ENCODE assay signal across 8 mouse cellular contexts in genomic region chr6:4746696-4747439, GRCm38 (mm10). TPM values are rescaled to one million over a fixed set of nuclear protein-coding genes. Genes with fewer than 3 reads are reported as not detected.
DNase-seq lines count a peak whose midpoint lies in the region; ATAC-seq lines count a peak whose summit lies in the region.

TSS of gene Sgce (minus strand) at chr6:4747207.
TSS of gene Peg10 (plus strand) at chr6:4747306.

- WGBS in forebrain, embryonic 12.5 days = 61% methylated on average over 35 of the region's 38 CpGs
- 46% methylated on average over 38 of the region's 38 CpGs for WGBS in heart, embryonic 15.5 days
- 56% methylated on average over 37 of the region's 38 CpGs for WGBS in liver, embryonic 13.5 days (ENCODE audit: insufficient replicate concordance)
- WGBS in stomach, embryonic 16.5 days = 47% methylated on average over 38 of the region's 38 CpGs

- peak; percentile 32 for DNase-seq in CD4-positive, CD25-positive, alpha-beta regulatory T cell, adult 2 months (ENCODE audit: low read depth, low spot score)
- DNase-seq in kidney, postnatal 14 days = peak; percentile 76
- peak; percentile 23 for DNase-seq in liver, embryonic 13.5 days
- peak; percentile 30 to 34 for DNase-seq in natural killer cell, adult 2 months (ENCODE audit: low spot score in 2 of 2)

- H3K27ac ChIP-seq in forebrain, embryonic 12.5 days = peak within 1 kb of the TSS; percentile 83
- H3K27ac ChIP-seq in heart, embryonic 15.5 days = peak within 1 kb of the TSS; percentile 78
- H3K27ac ChIP-seq in liver, embryonic 13.5 days = peak within 1 kb of the TSS; percentile 39; the same call in 1 of the 2 replicates
- peak within 1 kb of the TSS; percentile 62 for H3K27ac ChIP-seq in stomach, embryonic 16.5 days (ENCODE audit: low read length)

- peaks cover 10% of the 10 kb centered on the region for H3K4me1 ChIP-seq in forebrain, embryonic 12.5 days
- no peaks in the 10 kb centered on the region for H3K4me1 ChIP-seq in heart, embryonic 15.5 days (replicated peaks)
- peaks cover 8% of the 10 kb centered on the region for H3K4me1 ChIP-seq in liver, embryonic 13.5 days (replicated peaks)
- no peaks in the 10 kb centered on the region for H3K4me1 ChIP-seq in stomach, embryonic 16.5 days (ENCODE audit: control insufficient read depth, insufficient read depth, low read length)

- peaks cover 20% of the 10 kb centered on the region for H3K9me3 ChIP-seq in forebrain, embryonic 12.5 days
- peaks cover 4% of the 10 kb centered on the region; the same call in 1 of the 2 replicates for H3K9me3 ChIP-seq in heart, embryonic 15.5 days (replicated peaks)
- no peaks in the 10 kb centered on the region; the same call in 1 of the 2 replicates for H3K9me3 ChIP-seq in liver, embryonic 13.5 days (replicated peaks)
- H3K9me3 ChIP-seq in stomach, embryonic 16.5 days (replicated peaks; ENCODE audit: control insufficient read depth, low read length) = peaks cover 17% of the 10 kb centered on the region

- H3K4me2 ChIP-seq in forebrain, embryonic 12.5 days = peak within 1 kb of the TSS; percentile 59
- H3K4me2 ChIP-seq in heart, embryonic 15.5 days = peak within 1 kb of the TSS; percentile 84
- peak within 1 kb of the TSS; percentile 60 for H3K4me2 ChIP-seq in liver, embryonic 13.5 days
- peak within 1 kb of the TSS; percentile 69 for H3K4me2 ChIP-seq in stomach, embryonic 16.5 days (ENCODE audit: low read depth, low read length)

- H3K4me3 ChIP-seq in forebrain, embryonic 12.5 days (replicated peaks) = peak within 1 kb of the TSS; percentile 50
- H3K4me3 ChIP-seq in heart, embryonic 15.5 days = peak within 1 kb of the TSS; percentile 60
- peak within 1 kb of the TSS; percentile 50 for H3K4me3 ChIP-seq in liver, embryonic 13.5 days (replicated peaks)
- H3K4me3 ChIP-seq in stomach, embryonic 16.5 days (replicated peaks; ENCODE audit: low read length) = peak within 1 kb of the TSS; percentile 54

- H3K36me3 ChIP-seq in forebrain, embryonic 12.5 days (replicated peaks) = no peaks in the 10 kb centered on the region
- no peaks in the 10 kb centered on the region for H3K36me3 ChIP-seq in heart, embryonic 15.5 days
- H3K36me3 ChIP-seq in liver, embryonic 13.5 days = no peaks in the 10 kb centered on the region
- no peaks in the 10 kb centered on the region for H3K36me3 ChIP-seq in stomach, embryonic 16.5 days (ENCODE audit: control insufficient read depth, insufficient read depth, low read length)

- H3K27me3 ChIP-seq in forebrain, embryonic 12.5 days = 0 out of 2 replicates have a peak, but pooled peaks cover 3% of the 10 kb centered on the region
- no peaks in the 10 kb centered on the region for H3K27me3 ChIP-seq in heart, embryonic 15.5 days
- H3K27me3 ChIP-seq in liver, embryonic 13.5 days = peaks cover 27% of the 10 kb centered on the region
- H3K27me3 ChIP-seq in stomach, embryonic 16.5 days (ENCODE audit: control insufficient read depth, insufficient read depth, low read length) = no peaks in the 10 kb centered on the region

- peak within 1 kb of the TSS; percentile 71 for H3K9ac ChIP-seq in forebrain, embryonic 12.5 days
- peak within 1 kb of the TSS; percentile 66 for H3K9ac ChIP-seq in heart, embryonic 15.5 days
- peak within 1 kb of the TSS; percentile 49 for H3K9ac ChIP-seq in liver, embryonic 13.5 days
- peak within 1 kb of the TSS; percentile 74 for H3K9ac ChIP-seq in stomach, embryonic 16.5 days (ENCODE audit: low read length)

- no peak for ATAC-seq in CD4-positive, CD25-positive, alpha-beta regulatory T cell, adult 4 months
- peak; percentile 71 for ATAC-seq in forebrain, embryonic 12.5 days (ENCODE audit: low FRiP score)
- peak; percentile 58 for ATAC-seq in heart, embryonic 15.5 days (replicated peaks; ENCODE audit: insufficient number of reproducible peaks, insufficient read depth, low FRiP score, low read depth)
- 0 out of 2 replicates have a peak, but pooled peaks have one; percentile 10 for ATAC-seq in liver, embryonic 13.5 days (ENCODE audit: low read depth)
- ATAC-seq in stomach, embryonic 16.5 days (ENCODE audit: insufficient read depth, low FRiP score) = peak; percentile 45; the same call in 1 of the 2 replicates

RNA-seq across cellular contexts. Expression of gene Sgce, which starts in this region (rescaled TPM):
- polyA plus RNA-seq in CD4-positive, CD25-positive, alpha-beta regulatory T cell, adult 4 months (2017; shearing (Covaris generic)) = under 1 TPM in 1 of 2 experiments, not detected in 1; 0.15 TPM
- polyA plus RNA-seq in forebrain, embryonic 12.5 days (2016; fragmentation: Nextera tagmentation; extraction: Ambion mirVana) = 57.6 and 59.9 TPM in 2 replicates
- 57.7 and 57.8 TPM in 2 replicates for polyA plus RNA-seq in heart, embryonic 15.5 days (2015; fragmentation: Nextera tagmentation; extraction: Ambion mirVana)
- 17.3 and 20.1 TPM in 2 replicates for polyA plus RNA-seq in liver, embryonic 13.5 days (2015; fragmentation: Nextera tagmentation; extraction: Ambion mirVana)
- polyA plus RNA-seq in stomach, embryonic 16.5 days (2015; fragmentation: Nextera tagmentation; extraction: Ambion mirVana) = 69.6 and 73.2 TPM in 2 replicates

RNA-seq across cellular contexts. Expression of gene Peg10, which starts in this region (rescaled TPM):
- not detected for polyA plus RNA-seq in CD4-positive, CD25-positive, alpha-beta regulatory T cell, adult 4 months (2017; shearing (Covaris generic))
- polyA plus RNA-seq in forebrain, embryonic 12.5 days (2016; fragmentation: Nextera tagmentation; extraction: Ambion mirVana) = 9.4 and 12.8 TPM in 2 replicates
- 1.3 and 1.8 TPM in 2 replicates for polyA plus RNA-seq in heart, embryonic 15.5 days (2015; fragmentation: Nextera tagmentation; extraction: Ambion mirVana)
- 2.8 and 3.5 TPM in 2 replicates for polyA plus RNA-seq in liver, embryonic 13.5 days (2015; fragmentation: Nextera tagmentation; extraction: Ambion mirVana)
- polyA plus RNA-seq in stomach, embryonic 16.5 days (2015; fragmentation: Nextera tagmentation; extraction: Ambion mirVana) = 2.9 and 4.7 TPM in 2 replicates

Comparison
In these comparisons a context has a peak if more than half of its experiments do, and no peak if none do; other contexts are left out.
1. RNA of gene Sgce (polyA plus RNA-seq): 69.6 to 73.2 TPM in stomach, embryonic 16.5 days, 57.7 to 57.8 TPM in heart, embryonic 15.5 days, 57.6 to 59.9 TPM in forebrain, embryonic 12.5 days and 17.3 to 20.1 TPM in liver, embryonic 13.5 days; 0.15 TPM in CD4-positive, CD25-positive, alpha-beta regulatory T cell, adult 4 months; every median in the first group is over 10 times any median in the second.
2. DNase-seq: peak in every context shown above with its lines; median percentile 76 in kidney, postnatal 14 days; 32 in CD4-positive, CD25-positive, alpha-beta regulatory T cell, adult 2 months; 32 in natural killer cell, adult 2 months; 23 in liver, embryonic 13.5 days.
3. Peak in every context shown above with its lines, with median percentiles within 50 percentile points of each other: H3K27ac ChIP-seq, H3K4me2 ChIP-seq, H3K4me3 ChIP-seq and H3K9ac ChIP-seq.